Mouse (Mus musculus) spleen, postnatal 14 days (tissue): ENCODE measurements around the gene Ildr1.

Source experiments
- DNase-seq, 2 experiments: peaks; one replicate each; pipeline ENCODE4 v3.0.0; 2021 to 2022; ENCODE audit warnings: low spot score in 2 of 2

Gene Ildr1

DNA sequence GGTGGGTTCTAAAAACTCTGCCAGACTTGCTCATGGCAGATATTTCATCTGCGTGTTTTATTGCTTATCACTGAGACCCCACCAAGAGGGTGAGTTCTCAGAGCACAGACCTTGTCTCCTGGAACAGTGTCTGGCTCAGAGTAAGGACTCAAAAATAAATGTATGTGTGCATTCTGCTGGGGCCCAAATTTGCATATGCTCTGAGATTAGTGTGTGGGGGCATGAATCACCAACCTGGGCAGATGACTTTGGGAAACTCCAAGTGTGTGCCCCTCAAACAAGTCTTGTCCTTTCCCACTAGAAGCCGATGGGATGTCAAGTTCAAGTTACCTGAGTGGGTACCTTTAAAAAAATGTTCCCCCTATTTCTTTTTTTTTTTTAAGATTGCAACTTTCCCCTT is 6.7 kb downstream of the Ildr1 start:
- no peak for DNase-seq

DNA sequence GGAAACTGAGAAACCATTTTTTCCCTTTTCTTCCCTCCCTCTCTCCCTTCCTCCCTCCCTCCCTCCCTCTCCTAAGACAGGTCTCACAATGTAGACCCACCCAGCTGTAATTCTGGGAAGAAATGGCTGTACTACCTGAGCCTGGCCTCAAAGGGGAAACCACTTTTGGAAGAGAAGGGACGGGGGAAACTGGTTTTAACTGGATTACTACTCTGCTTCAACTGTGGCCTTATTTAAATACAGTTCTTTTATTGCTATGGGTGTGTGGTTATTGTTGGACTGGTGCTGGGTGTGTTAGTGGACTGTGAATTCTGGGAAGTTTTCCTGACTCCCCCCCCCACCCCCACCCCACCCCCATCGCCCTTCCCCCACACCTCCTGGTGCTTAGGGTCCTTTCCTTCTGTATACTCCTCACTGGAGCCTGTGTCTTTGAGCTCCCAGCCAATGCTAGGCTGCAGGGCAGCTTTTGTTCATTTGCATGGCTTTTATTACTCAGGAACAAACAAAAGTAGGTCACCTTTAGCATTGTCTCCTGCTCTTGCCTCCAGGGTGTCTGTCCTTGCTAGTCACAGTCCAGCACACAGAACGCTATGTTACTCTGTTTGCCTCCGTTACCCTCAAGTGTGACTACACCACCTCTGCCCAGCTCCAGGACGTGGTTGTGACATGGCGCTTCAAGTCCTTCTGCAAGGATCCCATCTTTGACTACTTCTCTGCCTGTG is 14.1 kb downstream of the Ildr1 start:
- no peak for DNase-seq

DNA sequence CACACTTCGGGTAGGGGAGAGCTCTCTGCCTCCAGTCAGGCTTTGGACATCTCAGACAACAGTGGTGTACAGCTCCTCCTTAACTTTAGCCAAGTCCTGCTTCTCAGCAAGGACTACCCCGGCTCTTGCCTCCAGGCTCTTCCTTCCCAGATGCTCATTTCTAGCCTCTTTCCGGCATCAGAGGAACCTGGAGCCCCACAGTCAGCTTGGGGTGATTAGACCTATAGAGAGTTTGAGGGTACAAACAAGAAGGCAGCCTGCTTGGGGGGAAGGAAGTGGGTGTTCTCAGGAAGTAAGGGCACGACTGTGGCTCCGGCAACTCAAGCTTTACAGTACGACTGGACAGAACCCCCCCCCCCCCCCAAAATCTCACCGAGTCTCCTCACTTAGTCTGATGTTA is 15.0 kb downstream of the Ildr1 start:
- DNase-seq = no peak

DNA sequence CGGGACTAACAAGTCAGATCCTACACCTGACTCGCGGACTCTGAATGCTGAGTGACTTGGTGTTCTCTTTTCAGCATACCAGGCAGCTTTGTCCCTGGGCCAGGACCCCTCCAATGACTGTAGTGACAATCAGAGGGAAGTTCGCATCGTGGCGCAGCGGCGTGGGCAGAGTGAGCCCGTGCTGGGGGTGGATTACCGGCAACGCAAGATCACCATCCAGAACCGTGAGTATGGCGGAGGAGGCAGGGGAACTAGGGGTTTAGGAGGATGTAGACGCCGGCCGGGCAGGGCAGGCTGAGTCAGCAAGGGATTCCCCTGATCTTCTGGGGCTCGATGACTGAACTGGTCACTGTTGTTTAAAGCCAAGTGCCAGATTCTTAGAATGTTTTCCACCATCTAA is 15.6 kb downstream of the Ildr1 start:
- peak in 1 of 2 experiments; percentile 17 for DNase-seq

DNA sequence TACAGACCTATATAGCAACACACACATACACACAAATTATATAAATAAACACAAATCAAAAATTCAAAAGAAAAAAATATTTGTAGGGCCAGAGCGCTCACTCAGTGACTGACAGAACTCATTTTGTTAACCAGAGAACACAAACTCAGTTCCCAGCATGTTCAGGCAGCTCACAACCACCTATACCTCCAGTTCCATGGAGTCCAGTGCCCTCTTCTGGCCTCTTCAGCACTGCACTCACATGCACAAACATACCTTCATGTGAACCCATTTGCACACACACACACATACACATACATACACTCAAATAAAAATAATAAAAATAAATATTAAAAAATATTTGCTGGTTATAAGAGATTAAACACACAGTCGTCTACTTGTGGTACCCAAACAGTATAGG is 17.0 kb downstream of the Ildr1 start:
- no peak for DNase-seq

DNA sequence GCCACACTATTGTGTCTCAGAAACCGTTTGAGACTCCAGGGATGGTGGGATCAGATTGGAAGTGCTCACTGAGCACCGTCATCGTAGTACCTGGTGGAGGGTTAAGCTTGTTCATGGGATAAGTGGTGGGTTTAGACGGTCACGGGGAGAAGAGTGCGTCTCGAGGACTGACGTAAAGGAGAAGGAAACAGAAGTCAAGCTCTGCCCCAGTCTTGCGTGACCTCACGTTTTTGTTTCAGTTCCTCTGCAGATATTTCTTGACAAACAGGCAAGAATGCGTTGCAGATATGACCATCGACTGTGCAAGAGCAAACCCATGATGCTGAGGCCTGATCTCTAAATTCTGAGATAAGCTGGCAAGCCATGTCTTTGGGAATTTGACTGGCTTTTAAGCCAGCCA is 18.0 kb downstream of the Ildr1 start:
- peak in 1 of 2 experiments; percentile 35 for DNase-seq

DNA sequence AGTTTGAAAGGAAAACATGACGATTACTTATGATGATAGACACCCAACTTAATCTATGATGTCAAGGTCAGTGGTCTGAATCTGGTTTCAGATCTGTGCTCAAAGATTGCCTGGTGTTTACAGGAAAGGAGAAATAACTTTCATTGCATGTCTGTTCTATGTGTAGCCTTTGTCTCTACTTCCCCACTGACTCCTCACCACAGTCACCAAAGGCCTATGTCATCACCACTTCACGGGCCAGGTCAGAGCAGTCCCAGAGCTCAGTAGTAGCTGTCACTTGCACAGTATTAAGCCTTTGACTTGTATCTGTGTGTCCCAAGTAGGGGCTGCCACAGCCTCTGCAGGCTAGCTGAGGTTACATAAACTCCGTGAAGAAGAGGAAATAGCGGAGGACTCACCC is 23.7 kb downstream of the Ildr1 start:
- DNase-seq = no peak

DNA sequence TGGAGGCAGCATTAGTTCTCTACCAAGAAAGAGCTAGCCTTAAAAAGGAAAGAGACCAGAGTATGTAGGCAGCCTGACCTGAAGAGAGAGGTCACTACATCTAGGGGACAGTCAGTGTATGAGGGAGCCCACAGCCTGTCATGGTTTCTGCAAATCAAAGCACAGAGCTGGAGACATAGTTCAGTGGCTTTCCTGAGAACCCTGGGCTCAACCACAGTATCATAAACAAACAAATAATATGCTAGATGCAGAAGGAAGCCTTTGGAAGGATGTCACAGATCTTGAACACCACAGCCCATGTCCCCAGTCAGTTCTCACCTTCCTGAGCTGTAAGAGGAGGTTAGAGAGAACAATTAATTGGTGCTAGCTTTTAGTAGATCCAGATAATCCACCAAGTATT is 24.9 kb downstream of the Ildr1 start:
- no peak for DNase-seq

DNA sequence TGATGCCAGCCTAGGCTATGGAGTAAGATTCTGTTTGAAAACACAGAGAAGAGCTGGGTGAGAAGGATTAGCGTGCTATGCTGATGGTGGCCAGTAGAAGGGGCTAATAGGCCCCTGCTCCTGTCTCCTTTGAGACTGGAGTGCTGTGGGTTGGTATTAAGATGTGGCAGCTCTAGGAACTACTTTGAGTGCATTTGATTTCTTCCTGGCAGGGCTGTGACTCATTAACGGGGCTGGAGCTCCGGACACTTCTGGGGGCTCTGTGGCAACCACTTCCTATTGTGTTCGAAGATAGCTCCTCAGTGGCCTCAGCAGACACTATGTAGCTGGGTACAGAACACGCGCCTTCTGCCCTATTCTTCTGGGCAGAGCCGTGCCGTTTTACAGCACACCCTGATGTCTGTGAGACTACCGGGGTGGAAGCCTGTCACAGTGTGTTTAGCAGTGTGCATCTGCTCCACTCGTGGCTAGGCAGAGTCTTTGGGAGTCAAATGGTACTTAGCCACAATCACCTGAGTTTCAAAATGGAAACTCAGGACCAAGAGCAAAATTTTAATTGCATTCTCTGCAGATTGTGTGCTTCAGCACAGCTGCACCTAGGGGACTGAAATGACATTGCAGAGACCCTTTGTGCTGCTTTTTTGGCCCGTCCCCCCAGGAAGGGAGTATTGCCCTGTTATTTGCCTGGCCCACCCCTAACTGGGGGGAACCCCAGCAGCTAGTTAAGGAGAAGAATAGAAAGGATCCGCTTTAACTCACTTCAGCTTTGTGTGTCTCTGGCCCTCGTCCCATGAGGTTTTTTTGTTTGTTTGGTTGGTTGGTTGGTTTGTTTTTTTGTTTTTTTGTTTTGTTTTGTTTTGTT is 26.6 kb downstream of the Ildr1 start:
- DNase-seq = no peak

DNA sequence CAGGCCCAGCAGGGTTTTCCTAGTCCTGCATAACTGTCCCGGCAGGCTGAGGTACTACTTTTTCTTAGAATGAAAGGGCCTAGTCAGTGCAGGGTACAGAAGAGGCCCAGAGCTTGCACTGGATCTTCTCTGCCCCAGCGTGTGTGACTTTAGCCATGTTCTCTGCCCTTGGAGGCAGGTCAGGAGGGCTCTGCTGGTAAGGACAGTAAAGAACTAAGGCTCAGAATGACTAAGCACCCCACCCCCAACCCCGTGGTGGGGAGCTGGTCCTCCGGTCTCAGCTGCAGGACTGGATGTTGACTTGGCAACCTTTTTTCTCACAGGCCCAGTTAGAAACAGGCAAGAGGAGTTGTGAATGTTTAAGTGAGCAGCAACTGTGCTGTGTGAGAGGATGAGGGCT is 29.0 kb downstream of the Ildr1 start:
- no peak for DNase-seq

DNA sequence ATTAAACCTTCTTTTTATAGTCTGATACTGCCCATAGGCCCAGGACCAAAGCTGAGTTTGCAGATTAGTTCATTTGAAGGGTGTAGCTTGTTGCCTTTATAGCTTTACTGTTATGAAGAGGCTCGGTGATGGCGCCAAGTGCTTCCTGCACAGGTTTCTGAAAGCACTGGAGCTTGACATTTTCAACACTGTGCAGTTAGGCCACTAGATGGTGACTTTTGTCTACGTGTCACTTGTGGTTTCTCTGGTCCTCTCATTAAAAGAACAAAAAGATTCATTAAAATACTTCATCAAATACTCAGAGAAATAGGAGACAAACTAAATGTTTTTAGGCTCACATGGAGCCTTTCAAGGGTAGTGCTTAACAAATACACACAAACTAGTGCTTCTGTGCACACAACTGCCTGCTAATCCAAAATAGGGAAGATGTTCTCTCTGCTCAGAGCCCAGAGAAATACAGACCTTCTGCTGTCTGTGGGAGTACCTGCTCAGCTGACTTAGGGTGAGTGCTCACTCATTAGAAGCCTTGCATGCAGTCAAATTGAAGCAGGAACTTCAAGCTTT is 30.2 kb downstream of the Ildr1 start:
- no peak for DNase-seq

DNA sequence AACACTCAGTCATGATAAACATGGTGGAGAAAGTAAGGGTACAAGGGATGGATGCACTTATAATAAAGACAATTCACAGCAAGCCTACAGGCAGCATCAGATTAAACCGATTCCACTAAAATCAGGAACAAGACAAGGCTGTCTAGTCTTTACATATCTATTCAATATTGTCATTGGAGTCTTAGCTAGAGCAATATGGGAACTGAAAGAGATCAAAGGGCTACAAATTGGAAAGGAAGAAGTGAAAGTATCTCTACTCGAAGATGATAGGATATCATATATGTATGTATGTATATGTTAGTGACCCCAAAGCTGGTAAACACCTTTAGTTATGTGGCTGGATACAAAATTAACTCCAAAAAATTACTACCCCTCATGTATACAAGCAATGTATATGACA is 35.2 kb downstream of the Ildr1 start:
- no peak for DNase-seq

DNA sequence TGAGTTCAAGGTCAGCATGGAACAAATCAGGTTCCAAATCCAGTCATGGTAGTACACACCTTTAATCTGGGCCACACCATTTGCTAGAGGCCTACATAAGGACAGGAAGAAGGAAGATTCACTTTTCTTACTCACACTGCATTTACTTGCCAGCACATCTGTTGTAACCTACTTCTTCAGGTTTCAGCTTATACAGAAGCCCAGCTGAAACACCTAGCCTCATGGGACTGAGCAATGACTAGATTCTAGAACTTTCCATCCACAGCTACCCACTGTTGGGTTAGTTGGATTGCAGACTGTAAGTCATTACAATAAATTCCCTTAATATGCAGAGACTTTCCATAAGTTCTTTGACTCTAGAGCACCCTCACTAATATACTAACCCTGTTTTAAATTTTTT is 38.8 kb downstream of the Ildr1 start:
- no peak for DNase-seq

DNA sequence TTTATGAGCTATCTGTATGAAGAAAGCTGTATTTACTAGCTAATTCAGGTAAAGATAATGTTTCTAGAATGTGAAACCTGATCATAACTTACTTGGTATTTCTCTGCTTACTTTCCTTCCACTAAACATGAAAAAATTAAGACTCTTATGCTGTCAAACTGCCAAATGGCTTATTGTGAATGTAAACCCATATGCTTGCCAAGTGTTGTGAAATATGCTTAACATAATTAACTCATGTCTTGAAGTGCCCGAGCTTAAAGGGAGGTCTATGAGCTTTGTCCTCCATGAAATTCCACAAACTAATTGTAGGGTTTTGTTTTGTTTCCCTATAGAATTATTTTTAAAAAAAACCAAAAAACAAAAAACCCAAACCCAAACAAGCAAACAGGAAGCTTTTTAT is 40.0 kb downstream of the Ildr1 start:
- no peak for DNase-seq

DNA sequence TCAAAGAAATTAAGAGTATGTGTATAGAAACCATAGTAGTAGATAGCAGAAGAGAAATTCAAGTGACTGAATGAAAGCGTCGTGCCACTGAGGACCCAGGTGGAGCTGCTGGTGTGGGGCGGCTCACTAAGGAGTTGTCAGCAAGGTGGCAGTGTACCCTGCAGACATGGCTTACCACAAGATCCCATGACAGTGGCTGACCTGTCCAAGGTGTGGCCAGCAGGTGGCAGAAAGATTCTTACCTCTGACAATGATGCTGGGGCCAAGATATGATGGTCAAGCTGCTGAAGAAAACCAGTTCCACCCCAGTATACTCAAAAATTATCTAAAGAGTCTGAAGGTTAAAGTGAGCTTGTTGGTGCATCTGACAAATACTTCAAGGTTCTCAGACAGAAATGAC is 41.6 kb downstream of the Ildr1 start:
- DNase-seq = no peak

DNA sequence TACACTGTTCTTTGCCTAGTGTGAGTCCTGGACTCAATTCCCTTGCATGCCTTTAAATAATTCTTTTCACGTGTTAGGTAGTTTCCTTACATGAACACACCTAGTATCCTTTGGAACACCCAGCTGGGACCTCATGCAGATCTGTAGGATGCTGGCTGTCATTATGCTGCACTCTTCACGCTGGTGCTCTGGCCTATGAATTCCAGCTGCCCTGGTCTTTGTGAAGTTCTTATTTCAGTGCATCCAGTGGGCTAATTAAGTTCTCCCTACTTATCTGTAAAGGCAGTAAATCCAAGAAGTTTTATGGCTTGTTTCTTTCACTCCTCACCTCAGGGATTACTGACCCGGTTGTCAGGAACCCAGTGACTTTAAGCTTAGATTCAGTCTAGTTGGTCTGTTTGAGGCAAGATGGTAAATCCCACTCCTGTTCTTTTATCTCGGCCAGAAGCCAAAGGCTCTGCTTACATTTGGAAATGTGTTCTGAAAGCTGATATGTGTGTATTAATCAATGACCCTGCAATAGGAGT is 45.7 kb downstream of the Ildr1 start:
- no peak for DNase-seq

DNA sequence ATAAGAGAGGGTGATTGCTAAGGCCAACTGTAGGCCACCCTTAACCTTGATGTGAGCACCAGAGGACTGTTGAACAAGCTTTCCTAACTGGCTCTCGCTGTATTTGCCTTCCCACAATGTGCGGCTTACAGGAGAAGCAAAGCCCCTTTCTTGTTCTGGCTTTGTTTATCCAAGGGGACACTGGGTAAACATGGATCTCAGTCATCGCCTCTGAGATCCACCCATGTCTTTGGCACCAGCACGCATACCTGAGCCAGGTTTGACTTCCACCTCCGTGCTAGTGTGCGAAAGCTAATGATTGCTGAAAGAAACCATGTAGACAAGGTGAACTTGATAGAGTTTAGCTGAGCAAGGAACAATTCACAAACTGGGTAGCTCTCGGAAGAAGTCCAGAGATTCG is 49.8 kb downstream of the Ildr1 start:
- DNase-seq = no peak

DNA sequence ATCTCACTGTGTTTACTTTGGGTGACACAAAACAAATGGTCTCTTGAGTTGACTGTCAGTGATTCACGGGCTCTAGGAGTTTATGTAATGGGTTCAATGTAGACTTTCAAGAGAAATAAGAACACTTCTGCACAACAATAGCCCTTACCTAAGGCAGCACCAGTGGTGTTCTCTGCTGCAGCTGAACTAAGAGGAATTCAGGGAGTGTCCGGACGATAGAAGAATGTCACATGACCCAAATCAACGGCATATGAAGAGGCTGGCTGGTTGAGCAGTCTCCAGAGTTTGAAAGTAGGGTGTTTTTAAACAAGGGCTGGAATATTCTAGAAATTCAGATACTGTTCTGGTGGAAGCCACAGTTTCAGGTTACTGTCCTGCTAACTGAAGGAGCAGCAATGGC is 53.3 kb downstream of the Ildr1 start:
- DNase-seq = no peak

DNA sequence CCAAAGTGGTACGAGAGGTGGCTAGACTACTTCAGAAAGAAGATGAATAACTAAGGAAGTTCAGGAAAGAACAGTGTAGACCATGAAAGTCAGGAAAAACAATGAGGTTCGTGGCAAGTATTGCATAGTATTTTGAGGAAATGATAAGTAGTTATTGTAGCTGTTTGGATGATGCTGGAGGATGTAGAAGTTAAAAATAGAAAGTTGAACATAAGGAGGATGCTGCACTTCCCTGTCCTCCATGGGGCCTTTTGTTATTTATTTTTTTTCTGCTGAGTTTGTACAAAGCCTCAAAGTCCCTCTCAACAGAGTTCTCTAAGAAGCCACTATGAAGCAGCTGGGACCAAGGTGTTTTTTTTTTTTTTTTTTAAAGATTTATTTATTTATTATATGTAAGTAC is 54.0 kb downstream of the Ildr1 start:
- DNase-seq = no peak

DNA sequence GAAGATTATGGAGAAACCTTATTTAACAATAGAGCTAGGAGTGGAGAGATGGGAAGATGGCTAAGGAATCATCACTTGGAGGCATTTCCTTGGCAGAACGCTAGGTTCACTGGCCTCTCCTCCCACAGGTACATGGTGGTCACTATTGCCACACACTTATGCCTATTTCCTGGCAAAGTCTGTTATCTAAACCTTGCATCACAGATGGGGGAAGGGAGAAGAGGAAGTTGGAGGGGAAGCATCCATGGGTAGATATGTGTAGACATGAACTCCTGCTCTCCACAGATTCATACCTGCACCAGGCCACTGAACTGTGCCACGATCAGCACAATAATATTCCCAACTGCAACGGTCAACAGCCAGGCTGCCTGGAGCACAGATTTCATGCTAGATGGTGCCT is 58.2 kb downstream of the Ildr1 start:
- no peak for DNase-seq

DNA sequence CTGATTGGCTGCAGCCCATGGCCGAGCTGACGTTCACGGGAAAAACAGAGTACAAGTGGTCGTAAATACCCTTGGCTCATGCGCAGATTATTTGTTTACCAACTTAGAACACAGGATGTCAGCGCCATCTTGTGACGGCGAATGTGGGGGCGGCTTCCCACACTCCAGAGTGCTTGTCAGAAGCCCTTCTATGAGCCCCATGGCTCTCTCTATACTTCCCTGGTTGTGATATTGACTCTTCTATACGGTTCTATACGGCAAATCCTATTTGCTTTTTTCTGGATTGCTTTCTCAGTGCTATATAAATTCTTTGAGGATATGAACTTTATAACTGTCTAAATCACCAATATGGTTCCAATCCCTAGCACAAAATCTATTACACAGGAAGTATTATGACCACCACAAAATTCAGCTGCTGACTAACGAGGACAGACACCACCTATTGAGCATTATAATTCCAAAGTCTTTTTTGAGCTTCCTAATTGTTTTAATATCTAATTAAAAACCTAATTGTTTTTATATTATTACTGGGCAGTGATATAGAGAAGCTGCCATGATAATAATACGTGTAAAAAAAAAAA is 76.5 kb downstream of the Ildr1 start:
- no peak for DNase-seq

DNA sequence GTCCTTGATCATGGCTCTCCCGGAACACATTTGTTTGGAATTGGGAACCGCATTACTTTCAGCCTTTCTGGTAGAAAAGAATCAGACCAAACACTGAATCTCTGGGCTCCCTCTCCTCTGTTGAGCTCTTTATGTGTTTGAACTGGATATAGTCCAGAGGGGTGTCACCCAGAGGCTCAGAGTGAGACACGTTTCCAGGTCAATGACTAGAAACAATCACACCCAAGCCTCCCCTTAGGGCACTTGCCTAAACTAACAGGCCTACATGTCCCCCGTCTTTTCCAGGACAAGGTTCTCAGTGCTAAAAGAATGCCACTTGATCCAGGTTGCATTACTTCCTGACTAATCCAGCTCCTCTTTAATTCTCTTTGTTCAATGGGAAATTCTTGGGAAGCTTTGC is 77.1 kb downstream of the Ildr1 start:
- DNase-seq = no peak
